Mouse (Mus musculus) skeletal muscle tissue, postnatal 0 days (tissue): ENCODE results near the gene Zfx. TPM values are rescaled to one million over a fixed set of nuclear protein-coding genes. Genes with fewer than 3 reads are reported as not detected.

ENCODE experiments used
- polyA plus RNA-seq: library from polyadenylated mRNA; unstranded; fragments of >200 nt; fragmentation: Nextera tagmentation; extraction: Ambion mirVana; gene quantifications from 2 replicates; pipeline ENCODE4 v1.2.1, GENCODE M21; 2015

The Zfx gene
- 15.4 and 15.7 TPM in 2 replicates for polyA plus RNA-seq

GRCm38 (mm10) chrX:94123059-94123839 lies at the start of gene Zfx:
Gene Zfx, minus strand, starts transcription at chrX:94123702.

Other genes with a start within 250 kb of the Zfx start
- gene AU015836, start 155.0 kb downstream of the Zfx start, polyA plus RNA-seq: not detected in 2 replicates
- gene Eif2s3x, start 89.2 kb upstream of the Zfx start, polyA plus RNA-seq: 20.7 and 21.0 TPM in 2 replicates
- gene Klhl15, start 110.9 kb upstream of the Zfx start, polyA plus RNA-seq: 4.1 and 4.8 TPM in 2 replicates
- not detected in 2 replicates for gene Fam90a1b, start 243.1 kb upstream of the Zfx start, polyA plus RNA-seq
- gene Apoo, start 243.4 kb upstream of the Zfx start, polyA plus RNA-seq: 246 and 302 TPM in 2 replicates